Mouse (Mus musculus) testis, adult 2 months (tissue): ENCODE data around the gene Dnajc11.

Source experiments
- CTCF ChIP-seq: fragments of 200-500 bp; IDR thresholded peaks from 2 replicates; pipeline ENCODE4 v1.5.1; 2012; ENCODE audit warnings: low read depth, mild to moderate bottlenecking, inconsistent platforms, low read length, moderate library complexity; ENCODE audit not compliant: control insufficient read depth, insufficient read depth, insufficient replicate concordance
- POLR2A ChIP-seq: fragments of 200-500 bp; IDR thresholded peaks from 2 replicates; pipeline ENCODE4 v1.6.1; 2012; ENCODE audit warnings: low read depth, mild to moderate bottlenecking, inconsistent platforms, low read length, moderate library complexity; ENCODE audit not compliant: control insufficient read depth

- no peak for TF ChIP-seq POLR2A
- no peak for TF ChIP-seq CTCF
These were observed 77.2 kb downstream of the Dnajc11 start for GRCm38 (mm10) chr4:152010707-152011134.
